Comparison of ENCODE assay signal across 11 mouse cellular contexts in the genomic region with DNA sequence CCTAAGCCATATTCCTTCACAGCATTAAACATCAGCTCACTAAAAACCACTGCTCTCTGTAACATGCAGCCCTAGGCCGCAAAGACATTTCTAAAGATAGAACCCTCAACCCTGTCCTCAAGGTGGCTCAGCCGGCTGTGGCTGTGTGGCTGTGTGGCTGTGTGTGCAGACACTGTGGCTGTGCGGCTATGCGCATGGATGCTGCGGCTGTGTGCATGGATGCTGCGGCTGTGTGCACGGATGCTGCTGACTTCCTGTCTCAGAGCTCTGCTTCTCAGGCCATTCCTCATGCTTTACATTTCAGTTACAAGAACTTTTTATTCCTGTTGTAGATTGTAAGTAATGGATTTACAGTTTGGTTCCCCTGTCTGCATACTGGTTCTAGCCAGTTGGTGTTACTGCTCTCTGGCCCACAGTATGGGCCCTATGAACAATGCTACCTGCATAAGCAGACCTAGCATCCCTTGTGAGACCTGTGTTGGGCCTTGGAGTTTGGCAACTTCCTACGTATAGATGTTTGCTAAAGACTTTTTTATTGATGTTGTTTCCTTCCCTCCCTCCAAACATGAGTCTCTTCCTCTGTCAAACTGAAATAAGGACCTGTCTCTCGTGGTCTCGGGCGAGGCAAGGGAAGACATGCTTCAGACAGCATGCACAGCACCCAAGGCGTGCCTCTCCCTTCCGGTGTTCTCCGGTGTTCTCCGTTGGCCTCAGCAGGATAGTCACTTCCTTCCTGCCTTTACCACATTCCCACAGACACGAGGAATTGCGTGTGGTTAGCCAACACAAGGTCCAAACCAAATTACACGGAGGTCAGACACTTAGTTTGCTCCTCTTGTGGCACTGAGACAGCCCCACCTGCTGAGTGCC.
DNase-seq lines count a peak whose midpoint lies in the region; ATAC-seq and TF ChIP-seq lines count a peak whose summit lies in the region.
"Had no signal": no experiment of that assay in that cellular context is flagged by ENCODE, and none has a peak within 500 bp of the region (broad histone marks: within the 10 kb centered on the region; RNA-seq: fewer than 3 reads in every experiment).

No protein-coding gene starts in this region.

- H3K4me1 ChIP-seq in forebrain, embryonic 11.5 days (replicated peaks; ENCODE audit: control insufficient read depth, insufficient read depth, low read length) = peaks cover 40% of the 10 kb centered on the region
- H3K4me1 ChIP-seq in liver, postnatal 0 days (ENCODE audit: insufficient read depth) = peaks cover 16% of the 10 kb centered on the region

- peak overlapping the region; percentile 88 for H3K27ac ChIP-seq in layer of hippocampus, adult 2 months
- peak overlapping the region; percentile 84 for H3K27ac ChIP-seq in forebrain, embryonic 11.5 days (ENCODE audit: low read depth, low read length)
- H3K27ac ChIP-seq in liver, postnatal 0 days (ENCODE audit: low read depth) = no peak overlapping the region
- H3K27ac ChIP-seq: heart, embryonic 15.5 days had no signal

- H3K27me3 ChIP-seq in forebrain, embryonic 11.5 days (ENCODE audit: control insufficient read depth, insufficient read depth, low read length) = no peaks in the 10 kb centered on the region
- H3K27me3 ChIP-seq in liver, postnatal 0 days (ENCODE audit: insufficient read depth, low read length) = no peaks in the 10 kb centered on the region
- H3K27me3 ChIP-seq: heart, embryonic 15.5 days had no signal

- TF ChIP-seq EP300 in liver, postnatal 0 days (IDR thresholded peaks at IDR 0.05; ENCODE audit: low read depth) = no peak

- intact Hi-C loops in heart, postnatal 36 days (cut with DNase I) = no loop called here
- intact Hi-C loops in left cerebral cortex, postnatal 10 days (cut with DNase I) = loop anchor here (10.0 kb wide), 2 partner anchors 109 to 691 kb away; no protein-coding TSS in a partner anchor

- H3K4me3 ChIP-seq in layer of hippocampus, adult 2 months = no peak overlapping the region
- no peak overlapping the region for H3K4me3 ChIP-seq in forebrain, embryonic 11.5 days (ENCODE audit: low read depth, low read length)
- H3K4me3 ChIP-seq in liver, postnatal 0 days (ENCODE audit: low read depth, low read length) = no peak overlapping the region
- H3K4me3 ChIP-seq: erythroblast, embryonic 14.5 days; heart, embryonic 15.5 days had no signal

- no peak for ATAC-seq in forebrain, embryonic 11.5 days (replicated peaks; ENCODE audit: low FRiP score)
- peak; percentile 24 for ATAC-seq in liver, postnatal 0 days

- peak overlapping the region; percentile 13; the same call in 1 of the 2 replicates for H3K9ac ChIP-seq in forebrain, embryonic 11.5 days (ENCODE audit: low read length)
- H3K9ac ChIP-seq in liver, postnatal 0 days (replicated peaks) = no peak overlapping the region
- H3K9ac ChIP-seq: heart, embryonic 15.5 days had no signal

- DNase-seq in layer of hippocampus, adult 2 months (ENCODE audit: low spot score in 2 of 2) = no peak
- no peak for DNase-seq in layer of hippocampus, adult 9-10 months (ENCODE audit: low spot score)
- DNase-seq in forebrain, embryonic 11.5 days (ENCODE audit: low spot score) = no peak
- no peak for DNase-seq in liver, postnatal 0 days
- peak; percentile 41 to 42 for DNase-seq in thymus, adult 18-20 months
- DNase-seq in ovary, postnatal 10 days (ENCODE audit: low spot score) = no peak
- no peak for DNase-seq in heart, postnatal 36 days
- DNase-seq in left cerebral cortex, postnatal 10 days (ENCODE audit: extremely low spot score in 1 of 2, low spot score in 2 of 2) = no peak
- DNase-seq: adrenal gland, adult 2 months had no signal

- 83% methylated on average over 18 of the region's 18 CpGs for WGBS in forebrain, embryonic 11.5 days
- whole genome bisulfite sequencing in liver, postnatal 0 days (ENCODE audit: insufficient replicate concordance) = 45% methylated on average over 18 of the region's 18 CpGs

- no peak for TF ChIP-seq CTCF in layer of hippocampus, adult 2 months (conservative IDR thresholded peaks at IDR 0.05)
- TF ChIP-seq CTCF in liver, postnatal 0 days (IDR thresholded peaks at IDR 0.05; ENCODE audit: low read depth) = no peak

- no peaks in the 10 kb centered on the region for H3K36me3 ChIP-seq in forebrain, embryonic 11.5 days (ENCODE audit: control insufficient read depth, insufficient read depth, low read length)
- H3K36me3 ChIP-seq in liver, postnatal 0 days (replicated peaks; ENCODE audit: insufficient read depth, low read length) = no peaks in the 10 kb centered on the region
- H3K36me3 ChIP-seq: heart, embryonic 15.5 days had no signal

- no peaks in the 10 kb centered on the region for H3K9me3 ChIP-seq in forebrain, embryonic 11.5 days (ENCODE audit: control insufficient read depth, low read length)
- H3K9me3 ChIP-seq in liver, postnatal 0 days (ENCODE audit: low read length) = no peaks in the 10 kb centered on the region
- H3K9me3 ChIP-seq: heart, embryonic 15.5 days had no signal

- no peak overlapping the region; the same call in 1 of the 2 replicates for H3K4me2 ChIP-seq in forebrain, embryonic 11.5 days (ENCODE audit: low read depth, low read length, severe bottlenecking)
- H3K4me2 ChIP-seq in liver, postnatal 0 days (ENCODE audit: low read depth, low read length) = 0 out of 2 replicates have a peak overlapping the region, but pooled peaks have one; percentile 6
- H3K4me2 ChIP-seq: heart, embryonic 15.5 days had no signal

Comparison
In these comparisons a context has a peak if more than half of its experiments do, and no peak if none do; other contexts are left out.
1. DNase-seq: peak in thymus, adult 18-20 months (2 of 2); none in layer of hippocampus, adult 2 months (0 of 2), layer of hippocampus, adult 9-10 months (single experiment), forebrain, embryonic 11.5 days (single experiment), liver, postnatal 0 days (single experiment), ovary, postnatal 10 days (single experiment), heart, postnatal 36 days (0 of 2) and left cerebral cortex, postnatal 10 days (0 of 2).